Mouse (Mus musculus) mammary gland, adult 2 months (tissue): ENCODE data around the gene Krtap24-1. TPM values are rescaled to one million over a fixed set of nuclear protein-coding genes. Genes with fewer than 3 reads are reported as not detected.

ENCODE experiments used
- polyA plus RNA-seq: library from polyadenylated mRNA; depleted of rRNA; stranded (reverse); fragments of >200 nt; gene quantifications from 2 replicates; pipeline ENCODE4 v1.2.3, GENCODE M21; 2012; ENCODE audit warnings: low replicate concordance; rRNA removed

Krtap24-1 gene
- not detected in 2 replicates for polyA plus RNA-seq

DNA sequence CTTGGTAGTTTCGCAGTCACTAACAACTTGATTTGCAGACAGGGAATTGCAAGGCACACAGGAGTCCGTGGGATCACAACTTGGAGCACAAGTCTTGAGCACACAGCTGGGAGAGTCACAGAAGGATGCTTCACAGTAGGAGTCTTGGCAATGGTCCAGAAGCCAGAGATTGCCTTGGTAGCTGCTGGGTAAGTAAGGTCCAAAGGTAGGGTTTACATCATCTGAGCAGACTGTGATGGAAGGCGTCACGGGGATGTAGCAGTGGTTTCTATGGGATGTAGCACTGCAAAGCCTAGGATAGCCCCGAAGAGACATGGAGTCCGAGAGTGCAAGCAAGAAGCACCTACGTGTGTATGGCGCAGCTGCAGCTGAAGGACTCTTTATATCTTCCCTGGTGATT, at the start of gene Krtap24-1:
Gene Krtap24-1 (minus strand): TSS at position 358 of the 400 bp plus-strand sequence.

DNA sequence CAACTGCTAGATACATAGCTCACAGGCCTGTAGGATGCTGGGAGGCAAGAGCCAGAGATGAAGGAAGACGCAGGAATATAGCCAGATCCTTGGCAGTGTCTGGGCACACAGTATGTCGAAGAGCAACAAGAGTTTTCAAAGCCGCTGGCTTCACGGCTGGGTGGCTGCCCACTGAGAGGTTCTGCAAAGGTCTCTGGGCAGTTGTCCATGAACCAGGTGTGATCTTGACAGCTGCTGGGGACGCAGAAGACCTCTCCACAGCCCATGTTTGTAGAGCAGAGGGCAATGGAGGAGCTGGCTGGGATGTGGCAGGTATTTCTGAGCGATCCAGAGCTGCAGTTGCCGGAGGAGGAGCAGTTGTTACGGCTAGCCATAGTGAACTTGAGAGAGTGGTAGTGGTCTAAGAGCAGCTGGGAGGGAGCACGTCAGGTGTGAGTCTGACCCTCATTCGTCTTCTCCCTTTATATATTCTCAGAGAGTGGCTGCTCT, 35.3 kb upstream of the Krtap24-1 start, which contains the start of gene Krtap26-1:
Gene Krtap26-1 (minus strand): TSS at position 439 of the 489 bp plus-strand sequence.

DNA sequence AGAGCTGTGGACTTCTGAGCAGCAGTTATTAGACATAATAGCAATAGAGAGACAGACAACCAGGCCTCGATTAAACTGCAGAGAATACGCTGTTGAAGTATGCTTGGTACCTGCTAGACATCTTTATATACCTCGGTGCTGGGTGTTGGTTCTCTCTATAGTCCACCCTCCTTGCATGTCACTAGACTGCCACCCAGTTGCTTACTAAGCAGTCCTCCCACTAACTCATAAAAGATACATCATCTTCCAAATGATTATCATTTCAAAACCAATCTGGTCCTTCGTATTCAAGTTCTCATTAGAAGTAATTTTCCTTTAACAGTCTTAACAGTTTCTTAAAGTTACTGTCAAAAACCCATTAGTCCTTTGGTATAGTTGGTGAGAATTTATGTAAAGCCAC, 15.5 kb upstream of the Krtap24-1 start, which contains the start of gene 2310079G19Rik:
Gene 2310079G19Rik (minus strand): TSS at position 101 of the 400 bp plus-strand sequence.

DNA sequence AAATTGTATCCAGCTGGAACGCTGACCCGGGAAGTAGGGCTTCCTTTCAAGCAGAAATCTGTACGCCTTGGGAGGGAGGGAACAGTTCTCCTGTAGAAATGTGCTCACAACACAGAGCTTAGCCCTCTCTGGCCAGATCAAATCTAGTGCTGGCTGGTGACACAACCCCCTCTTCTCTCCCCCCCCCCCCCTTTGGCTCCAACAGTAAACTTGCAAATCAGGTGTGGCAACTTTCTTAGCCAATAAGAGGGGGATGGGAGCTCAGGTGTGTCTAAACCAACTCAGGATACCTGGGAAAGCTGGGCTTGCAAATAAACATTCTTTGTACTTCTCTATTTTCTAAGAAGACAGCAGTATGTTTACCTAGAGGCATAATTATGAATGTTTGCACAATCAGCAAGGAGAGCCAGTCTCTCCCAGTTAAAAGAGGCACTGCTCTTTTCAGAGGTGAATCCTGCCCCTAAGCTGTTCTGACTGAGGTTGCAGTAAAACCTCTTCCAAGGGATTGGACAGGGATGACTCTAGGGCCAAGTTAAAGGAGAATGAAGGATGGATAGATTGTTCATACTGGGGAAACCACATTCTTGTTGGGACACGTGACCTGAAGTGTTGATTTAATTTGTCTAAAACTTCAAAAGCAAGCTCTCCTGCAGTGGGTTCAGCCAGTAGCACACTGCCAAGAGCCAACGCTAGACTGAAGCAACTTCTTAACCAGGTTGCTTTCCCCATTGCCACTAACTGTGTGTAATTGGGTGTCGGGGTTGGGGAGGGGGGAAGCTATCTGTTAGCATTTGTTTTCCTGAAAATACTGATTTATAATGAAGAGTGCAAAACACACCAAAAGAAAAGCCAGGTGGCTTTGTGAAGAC, 48.8 kb downstream of the Krtap24-1 start, which contains the start of gene Cldn8:
Gene Cldn8 (minus strand): TSS at position 139 of the 869 bp plus-strand sequence.

Other genes starting within 250 kb of the Krtap24-1 start
- not detected in 2 replicates for gene Cldn17, start 105.3 kb downstream of the Krtap24-1 start, polyA plus RNA-seq
- gene Cldn8, start 49.1 kb downstream of the Krtap24-1 start, polyA plus RNA-seq = 2.8 and 4.9 TPM in 2 replicates
- gene 2310079G19Rik, start 15.4 kb upstream of the Krtap24-1 start, polyA plus RNA-seq = not detected in 2 replicates
- gene Krtap26-1, start 35.5 kb upstream of the Krtap24-1 start, polyA plus RNA-seq = not detected in 2 replicates
- gene Krtap27-1, start 59.4 kb upstream of the Krtap24-1 start, polyA plus RNA-seq = not detected in 2 replicates
- not detected in 2 replicates for gene 2310061N02Rik, start 95.7 kb upstream of the Krtap24-1 start, polyA plus RNA-seq
- gene Krtap13-1, start 116.6 kb upstream of the Krtap24-1 start, polyA plus RNA-seq = not detected in 2 replicates
- not detected in 2 replicates for gene Krtap13, start 139.4 kb upstream of the Krtap24-1 start, polyA plus RNA-seq
- not detected in 2 replicates for gene 2310034C09Rik, start 146.6 kb upstream of the Krtap24-1 start, polyA plus RNA-seq
- gene 2310057N15Rik, start 161.9 kb upstream of the Krtap24-1 start, polyA plus RNA-seq = not detected in 2 replicates
- not detected in 2 replicates for gene Gm5965, start 165.6 kb upstream of the Krtap24-1 start, polyA plus RNA-seq
- gene Gm20741, start 199.9 kb upstream of the Krtap24-1 start, polyA plus RNA-seq = not detected in 2 replicates
- not detected in 2 replicates for gene Krtap15, start 207.9 kb upstream of the Krtap24-1 start, polyA plus RNA-seq
- not detected in 2 replicates for gene Krtap14, start 213.9 kb upstream of the Krtap24-1 start, polyA plus RNA-seq